Mouse (Mus musculus): Measurements from ENCODE around the gene March8. TPM values are rescaled to one million over a fixed set of nuclear protein-coding genes. Genes with fewer than 3 reads are reported as not detected.

The March8 gene
- polyA plus RNA-seq, 1 experiment from 2014 or later, result 40.0 TPM

GRCm38 (mm10) chr6:116361463-116361862, 23.6 kb downstream of the March8 start:
- H3K27ac ChIP-seq (ENCODE audit: low read depth, low read length), result no peak overlapping the region
- ATAC-seq (ENCODE audit: low FRiP score, low TSS enrichment), result no peak
- WGBS, result 87% methylated on average over 3 of the region's 3 CpGs

DNA sequence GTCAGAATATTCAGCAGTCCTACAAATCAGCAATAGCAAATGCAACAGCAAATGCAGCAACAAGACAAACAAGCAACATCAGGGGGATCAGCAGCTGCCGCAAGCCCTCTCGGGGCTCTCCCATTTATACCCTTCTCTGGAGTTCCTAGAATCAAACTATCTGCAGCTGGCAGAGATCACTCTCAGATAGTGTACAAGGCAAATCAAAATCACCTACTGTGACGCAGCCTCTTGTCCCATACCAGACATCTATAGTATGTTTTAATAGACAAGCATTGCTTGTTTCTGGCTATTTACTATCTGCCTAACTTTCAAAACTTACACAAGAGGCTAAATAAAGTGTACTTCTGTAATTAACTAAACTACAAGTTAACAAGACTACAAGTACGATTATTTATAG, 24.2 kb downstream of the March8 start:
- Histone ChIP-seq H3K27ac (ENCODE audit: low read depth, low read length) (no peak overlapping the region), H3K27me3 (ENCODE audit: control insufficient read depth, insufficient read depth, low read length) (no peaks in the 10 kb centered on the region), H3K4me3 (ENCODE audit: low read length) (no peak overlapping the region), H3K9me3 (ENCODE audit: control insufficient read depth, low read length) (no peaks in the 10 kb centered on the region), H3K9ac (ENCODE audit: low read depth, low read length) (no peak overlapping the region), H3K36me3 (ENCODE audit: control insufficient read depth, insufficient read depth, low read length) (no peaks in the 10 kb centered on the region), H3K4me2 (replicated peaks; ENCODE audit: low read depth, low read length) (no peak overlapping the region), H3K4me1 (ENCODE audit: control insufficient read depth, insufficient read depth, low read length) (no peaks in the 10 kb centered on the region)
- WGBS, result 87% methylated on average over 4 of the region's 4 CpGs
- no peak for ATAC-seq (ENCODE audit: low FRiP score, low TSS enrichment)

More at GRCm38 (mm10) chr6:116361463-116361862, 23.6 kb downstream of the March8 start:
- Histone ChIP-seq H3K9me3 (ENCODE audit: control insufficient read depth, low read length) (no peaks in the 10 kb centered on the region), H3K4me1 (ENCODE audit: control insufficient read depth, insufficient read depth, low read length) (no peaks in the 10 kb centered on the region), H3K27me3 (ENCODE audit: control insufficient read depth, insufficient read depth, low read length) (no peaks in the 10 kb centered on the region), H3K4me3 (ENCODE audit: low read length) (no peak overlapping the region), H3K9ac (ENCODE audit: low read depth, low read length) (no peak overlapping the region), H3K4me2 (replicated peaks; ENCODE audit: low read depth, low read length) (no peak overlapping the region), H3K36me3 (ENCODE audit: control insufficient read depth, insufficient read depth, low read length) (no peaks in the 10 kb centered on the region)

DNA sequence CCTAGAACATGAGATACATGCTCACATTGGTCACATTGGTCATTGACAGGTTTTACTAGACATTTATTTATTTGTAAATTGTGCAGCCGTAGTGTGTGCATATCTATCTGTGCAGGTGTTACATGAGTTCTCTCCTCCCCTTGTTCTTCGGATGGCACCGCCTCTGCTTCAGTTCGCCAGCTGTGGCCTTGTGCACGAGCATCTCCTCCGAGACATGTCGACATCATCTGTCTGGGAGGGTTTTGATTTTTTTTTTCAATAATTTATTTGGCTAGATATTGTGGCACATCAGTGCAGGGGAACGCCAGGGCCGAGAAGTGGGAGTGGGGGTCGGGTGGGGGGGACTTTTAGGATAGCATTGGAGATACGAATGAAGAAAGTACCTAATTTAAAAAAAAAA, 30.1 kb downstream of the March8 start:
- no peak for ATAC-seq (ENCODE audit: low FRiP score, low TSS enrichment)
- Histone ChIP-seq H3K27ac (ENCODE audit: low read depth, low read length) (no peak overlapping the region), H3K9ac (ENCODE audit: low read depth, low read length) (no peak overlapping the region), H3K4me2 (replicated peaks; ENCODE audit: low read depth, low read length) (no peak overlapping the region), H3K27me3 (ENCODE audit: control insufficient read depth, insufficient read depth, low read length) (no peaks in the 10 kb centered on the region), H3K4me3 (ENCODE audit: low read length) (no peak overlapping the region), H3K9me3 (ENCODE audit: control insufficient read depth, low read length) (no peaks in the 10 kb centered on the region), H3K36me3 (ENCODE audit: control insufficient read depth, insufficient read depth, low read length) (no peaks in the 10 kb centered on the region), H3K4me1 (ENCODE audit: control insufficient read depth, insufficient read depth, low read length) (no peaks in the 10 kb centered on the region)
- 85% methylated on average over 11 of the region's 11 CpGs for whole genome bisulfite sequencing

GRCm38 (mm10) chr6:116369811-116370210, 32.0 kb downstream of the March8 start:
- Histone ChIP-seq H3K27me3 (ENCODE audit: control insufficient read depth, insufficient read depth, low read length) (no peaks in the 10 kb centered on the region), H3K4me1 (ENCODE audit: control insufficient read depth, insufficient read depth, low read length) (no peaks in the 10 kb centered on the region), H3K36me3 (ENCODE audit: control insufficient read depth, insufficient read depth, low read length) (no peaks in the 10 kb centered on the region), H3K9me3 (ENCODE audit: control insufficient read depth, low read length) (no peaks in the 10 kb centered on the region), H3K4me3 (ENCODE audit: low read length) (no peak overlapping the region), H3K4me2 (replicated peaks; ENCODE audit: low read depth, low read length) (no peak overlapping the region), H3K9ac (ENCODE audit: low read depth, low read length) (no peak overlapping the region), H3K27ac (ENCODE audit: low read depth, low read length) (no peak overlapping the region)
- 96% methylated on average over 1 of the region's 1 CpGs for WGBS
- ATAC-seq (ENCODE audit: low FRiP score, low TSS enrichment), result no peak

DNA sequence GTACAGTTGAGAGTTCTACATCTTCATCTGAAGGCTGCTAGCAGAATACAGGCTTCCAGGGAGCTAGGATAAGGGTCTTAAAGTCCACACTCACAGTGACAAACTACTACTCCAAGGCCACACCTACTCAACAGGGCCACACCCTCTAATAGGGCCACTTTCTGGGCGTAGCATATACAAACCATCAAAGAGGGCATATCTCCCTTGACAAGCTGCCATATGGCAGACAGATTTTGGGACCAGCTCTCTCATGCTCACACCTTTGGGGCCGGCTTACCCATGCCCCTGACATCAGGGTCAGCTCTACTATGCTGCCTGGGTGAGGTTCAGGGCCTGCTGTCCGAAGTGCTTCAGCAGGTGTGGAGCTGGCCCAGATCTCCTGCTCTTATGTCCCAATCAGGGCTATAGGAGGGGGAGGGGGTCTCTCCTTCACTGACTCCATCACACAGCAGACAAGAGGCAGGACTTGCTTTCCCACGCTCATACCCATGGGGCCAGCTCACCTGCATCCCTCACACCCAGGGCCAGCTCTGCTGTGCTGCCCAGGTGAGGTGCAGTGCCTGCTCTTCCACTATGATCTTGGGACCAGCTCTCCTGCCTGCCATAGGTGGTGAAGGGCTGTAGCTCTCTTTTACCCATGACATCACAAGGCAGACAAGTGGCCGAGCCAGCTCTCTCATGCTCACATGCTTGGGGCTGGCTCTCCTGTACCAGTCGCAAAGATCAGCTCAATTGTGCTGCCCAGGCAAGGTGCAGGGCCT, 32.6 kb downstream of the March8 start:
- Histone ChIP-seq H3K4me1 (ENCODE audit: control insufficient read depth, insufficient read depth, low read length) (no peaks in the 10 kb centered on the region), H3K4me2 (replicated peaks; ENCODE audit: low read depth, low read length) (no peak overlapping the region), H3K36me3 (ENCODE audit: control insufficient read depth, insufficient read depth, low read length) (no peaks in the 10 kb centered on the region), H3K27ac (ENCODE audit: low read depth, low read length) (no peak overlapping the region), H3K27me3 (ENCODE audit: control insufficient read depth, insufficient read depth, low read length) (no peaks in the 10 kb centered on the region), H3K4me3 (ENCODE audit: low read length) (no peak overlapping the region), H3K9me3 (ENCODE audit: control insufficient read depth, low read length) (no peaks in the 10 kb centered on the region), H3K9ac (ENCODE audit: low read depth, low read length) (no peak overlapping the region)
- peak; percentile 28; the same call in 1 of the 2 replicates for ATAC-seq (ENCODE audit: low FRiP score, low TSS enrichment)
- WGBS, result 78% methylated on average over 6 of the region's 6 CpGs

DNA sequence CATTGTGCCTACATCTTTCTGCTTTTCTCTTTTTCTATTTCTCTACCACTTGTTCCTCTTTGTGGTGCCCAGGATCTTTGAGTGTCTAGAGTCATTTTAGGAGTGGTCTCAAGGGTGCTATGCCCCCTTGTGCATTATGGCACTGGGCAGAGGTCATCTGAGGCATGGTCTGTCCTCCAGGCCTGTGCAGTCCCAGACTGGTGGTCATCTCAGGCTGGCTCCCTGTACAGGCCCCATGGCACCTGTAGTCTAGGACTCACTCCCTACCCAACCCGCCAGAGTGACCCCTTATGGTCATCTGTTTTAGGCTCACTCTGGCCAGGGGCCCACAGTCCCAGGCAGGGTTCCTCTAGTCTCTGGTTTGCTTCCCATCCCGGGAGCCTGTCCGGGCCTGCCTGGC, 33.7 kb downstream of the March8 start:
- ATAC-seq (ENCODE audit: low FRiP score, low TSS enrichment), result no peak

DNA sequence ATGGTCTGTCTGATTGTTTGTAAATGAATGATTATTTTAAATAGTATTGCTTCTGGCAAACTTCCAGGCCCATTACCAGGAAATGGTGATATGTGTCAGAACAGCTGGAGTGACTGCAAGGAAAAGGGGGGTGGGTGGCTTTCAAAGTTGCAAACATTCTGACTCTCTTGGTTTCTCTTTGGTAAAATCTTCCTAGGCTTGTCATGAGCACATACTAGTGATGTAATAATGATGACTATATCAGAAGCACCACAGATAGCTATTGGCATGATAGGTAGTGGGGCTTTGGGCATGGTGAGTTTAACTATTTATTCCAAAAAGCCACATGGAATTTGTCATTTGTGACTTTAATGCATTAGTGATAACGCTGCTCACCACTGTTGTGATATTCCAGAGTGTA, 36.3 kb downstream of the March8 start:
- Histone ChIP-seq H3K4me3 (ENCODE audit: low read length) (no peak overlapping the region), H3K27ac (ENCODE audit: low read depth, low read length) (no peak overlapping the region), H3K9me3 (ENCODE audit: control insufficient read depth, low read length) (no peaks in the 10 kb centered on the region), H3K4me2 (replicated peaks; ENCODE audit: low read depth, low read length) (no peak overlapping the region), H3K27me3 (ENCODE audit: control insufficient read depth, insufficient read depth, low read length) (no peaks in the 10 kb centered on the region), H3K36me3 (ENCODE audit: control insufficient read depth, insufficient read depth, low read length) (no peaks in the 10 kb centered on the region), H3K9ac (ENCODE audit: low read depth, low read length) (no peak overlapping the region), H3K4me1 (ENCODE audit: control insufficient read depth, insufficient read depth, low read length) (no peaks in the 10 kb centered on the region)
- no peak for ATAC-seq (ENCODE audit: low FRiP score, low TSS enrichment)
- 83% methylated on average over 1 of the region's 1 CpGs for WGBS

More for the DNA sequence above, 33.7 kb downstream of the March8 start:
- no peaks in the 10 kb centered on the region for H3K4me1 ChIP-seq (ENCODE audit: control insufficient read depth, insufficient read depth, low read length)
- no peak overlapping the region for H3K9ac ChIP-seq (ENCODE audit: low read depth, low read length)
- 90% methylated on average over 3 of the region's 3 CpGs for WGBS
- H3K4me2 ChIP-seq (replicated peaks; ENCODE audit: low read depth, low read length), result no peak overlapping the region
- H3K27me3 ChIP-seq (ENCODE audit: control insufficient read depth, insufficient read depth, low read length), result no peaks in the 10 kb centered on the region
- no peaks in the 10 kb centered on the region for H3K36me3 ChIP-seq (ENCODE audit: control insufficient read depth, insufficient read depth, low read length)
- no peaks in the 10 kb centered on the region for H3K9me3 ChIP-seq (ENCODE audit: control insufficient read depth, low read length)
- H3K27ac ChIP-seq (ENCODE audit: low read depth, low read length), result no peak overlapping the region
- no peak overlapping the region for H3K4me3 ChIP-seq (ENCODE audit: low read length)

GRCm38 (mm10) chr6:116374618-116375017, 36.8 kb downstream of the March8 start:
- Histone ChIP-seq H3K27me3 (ENCODE audit: control insufficient read depth, insufficient read depth, low read length) (no peaks in the 10 kb centered on the region), H3K4me1 (ENCODE audit: control insufficient read depth, insufficient read depth, low read length) (no peaks in the 10 kb centered on the region), H3K9ac (ENCODE audit: low read depth, low read length) (no peak overlapping the region), H3K36me3 (ENCODE audit: control insufficient read depth, insufficient read depth, low read length) (no peaks in the 10 kb centered on the region), H3K9me3 (ENCODE audit: control insufficient read depth, low read length) (no peaks in the 10 kb centered on the region), H3K27ac (ENCODE audit: low read depth, low read length) (no peak overlapping the region), H3K4me2 (replicated peaks; ENCODE audit: low read depth, low read length) (no peak overlapping the region), H3K4me3 (ENCODE audit: low read length) (no peak overlapping the region)
- ATAC-seq (ENCODE audit: low FRiP score, low TSS enrichment), result no peak

- WGBS, result 92% methylated on average over 7 of the region's 7 CpGs
- no peaks in the 10 kb centered on the region for H3K27me3 ChIP-seq (ENCODE audit: control insufficient read depth, insufficient read depth, low read length)
Measured at GRCm38 (mm10) chr6:116378892-116379291, 41.1 kb downstream of the March8 start.

More at GRCm38 (mm10) chr6:116378892-116379291, 41.1 kb downstream of the March8 start:
- Histone ChIP-seq H3K9me3 (ENCODE audit: control insufficient read depth, low read length) (no peaks in the 10 kb centered on the region), H3K4me3 (ENCODE audit: low read length) (no peak overlapping the region), H3K36me3 (ENCODE audit: control insufficient read depth, insufficient read depth, low read length) (no peaks in the 10 kb centered on the region), H3K4me2 (replicated peaks; ENCODE audit: low read depth, low read length) (no peak overlapping the region), H3K9ac (ENCODE audit: low read depth, low read length) (no peak overlapping the region), H3K27ac (ENCODE audit: low read depth, low read length) (no peak overlapping the region), H3K4me1 (ENCODE audit: control insufficient read depth, insufficient read depth, low read length) (peaks cover 14% of the 10 kb centered on the region)
- no peak for ATAC-seq (ENCODE audit: low FRiP score, low TSS enrichment)

All from kidney, embryonic 14.5 days (tissue).